Mouse (Mus musculus): Measurements from ENCODE around the gene Nmt1. TPM values are rescaled to one million over a fixed set of nuclear protein-coding genes. Genes with fewer than 3 reads are reported as not detected.
A peak's percentile ranks its signal among the peaks of the same experiment; 100 is the strongest.

Gene Nmt1
- polyA plus RNA-seq, 2 experiments, result 22.3 to 44.3 TPM

DNA sequence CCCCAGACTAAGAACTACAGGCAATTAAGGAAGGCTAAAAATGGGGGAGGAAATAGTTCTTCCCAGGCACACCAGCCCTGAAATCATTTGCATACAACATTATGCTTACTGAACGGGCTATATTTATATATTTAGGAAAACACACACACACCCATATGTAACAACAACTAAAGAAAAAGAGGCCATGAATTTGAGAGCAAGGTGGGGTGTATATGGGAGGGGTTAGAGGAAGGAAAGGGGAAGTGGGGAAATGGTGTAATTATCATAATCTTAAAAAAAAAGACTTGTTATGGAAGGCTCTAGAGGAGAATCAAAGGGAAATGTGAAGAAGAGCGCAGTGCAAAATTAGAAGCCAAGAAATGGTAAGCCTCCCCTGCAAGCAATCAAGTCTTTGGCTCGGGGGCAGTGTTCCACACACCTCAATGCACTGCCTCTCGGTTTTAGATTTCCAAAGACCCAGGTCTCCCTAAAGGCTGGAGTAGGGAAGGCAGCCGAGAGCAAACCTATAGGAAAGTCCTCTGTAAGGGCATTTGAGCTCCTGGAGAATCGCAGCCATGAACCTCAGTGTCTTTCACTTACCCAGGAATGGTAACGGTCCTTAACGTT is 317 bp upstream of the Nmt1 start:
- no peaks in the 10 kb centered on the region for H3K27me3 ChIP-seq (ENCODE audit: control insufficient read depth, insufficient read depth, low read length)
- DNase-seq (ENCODE audit: low read depth in 3 of 3, low spot score in 3 of 3) (no peak), ATAC-seq (ENCODE audit: insufficient read depth) (no peak)
- H3K36me3 ChIP-seq (replicated peaks; ENCODE audit: control insufficient read depth, insufficient read depth, low read depth), result peaks cover 13% of the 10 kb centered on the region
- H3K4me3 ChIP-seq (ENCODE audit: insufficient read depth in 1 of 2, low read depth in 2 of 2, low read length in 2 of 2), result peak overlapping the region; percentile 73 to 100
- H3K27ac ChIP-seq, result peak overlapping the region; percentile 75
- peak overlapping the region; percentile 72 for H3K4me2 ChIP-seq (ENCODE audit: low read depth)
- H3K4me1 ChIP-seq (replicated peaks; ENCODE audit: control insufficient read depth in 2 of 2, insufficient read depth in 2 of 2, low read length in 1 of 2), result peaks cover 16 to 20% of the 10 kb centered on the region in 2 experiments
- H3K9ac ChIP-seq (replicated peaks), result peak overlapping the region; percentile 75
- 8% methylated on average over 8 of the region's 8 CpGs for WGBS (ENCODE audit: insufficient replicate concordance)
- TF ChIP-seq CTCF (IDR thresholded peaks at IDR 0.05; ENCODE audit: low read depth) (no peak), EP300 (IDR thresholded peaks at IDR 0.05; ENCODE audit: low read depth) (no peak; the same call in 1 of the 2 replicates)
- H3K9me3 ChIP-seq (ENCODE audit: control insufficient read depth, low read length), result no peaks in the 10 kb centered on the region

DNA sequence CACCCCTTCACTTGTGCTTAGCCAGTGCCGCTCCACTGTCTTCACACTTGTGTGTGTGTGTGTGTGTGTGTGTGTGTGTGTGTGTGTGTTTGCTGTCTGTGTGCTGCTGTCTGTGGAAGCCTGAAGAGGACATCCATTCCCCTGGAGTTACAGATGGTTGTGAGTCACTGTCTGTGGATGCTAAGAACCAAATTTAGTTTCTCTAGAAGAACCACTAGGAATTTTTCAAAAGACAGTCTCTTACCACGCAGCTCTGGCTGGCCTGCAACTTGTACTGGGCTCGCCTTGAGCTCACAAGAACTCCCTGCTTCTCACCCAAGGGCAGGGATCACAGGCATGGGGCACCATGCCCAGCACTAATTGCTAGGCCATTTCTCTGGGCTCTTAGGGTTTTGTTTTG is 5.0 kb downstream of the Nmt1 start:
- Histone ChIP-seq H3K4me3 (ENCODE audit: insufficient read depth in 1 of 2, low read depth in 2 of 2, low read length in 2 of 2) (no peak overlapping the region), H3K4me1 (replicated peaks; ENCODE audit: control insufficient read depth in 2 of 2, insufficient read depth in 2 of 2, low read length in 1 of 2) (peaks cover 5 to 10% of the 10 kb centered on the region in 2 experiments), H3K36me3 (replicated peaks; ENCODE audit: control insufficient read depth, insufficient read depth, low read depth) (peaks cover 4% of the 10 kb centered on the region), H3K9me3 (ENCODE audit: control insufficient read depth, low read length) (no peaks in the 10 kb centered on the region), H3K9ac (replicated peaks) (no peak overlapping the region), H3K4me2 (ENCODE audit: low read depth) (no peak overlapping the region), H3K27ac (no peak overlapping the region), H3K27me3 (ENCODE audit: control insufficient read depth, insufficient read depth, low read length) (no peaks in the 10 kb centered on the region)
- ATAC-seq (ENCODE audit: insufficient read depth) (no peak), DNase-seq (ENCODE audit: low read depth in 3 of 3, low spot score in 3 of 3) (no peak)
- 85% methylated on average over 3 of the region's 3 CpGs for WGBS (ENCODE audit: insufficient replicate concordance)
- TF ChIP-seq EP300 (IDR thresholded peaks at IDR 0.05; ENCODE audit: low read depth), result no peak
- TF ChIP-seq CTCF (IDR thresholded peaks at IDR 0.05; ENCODE audit: low read depth), result no peak

DNA sequence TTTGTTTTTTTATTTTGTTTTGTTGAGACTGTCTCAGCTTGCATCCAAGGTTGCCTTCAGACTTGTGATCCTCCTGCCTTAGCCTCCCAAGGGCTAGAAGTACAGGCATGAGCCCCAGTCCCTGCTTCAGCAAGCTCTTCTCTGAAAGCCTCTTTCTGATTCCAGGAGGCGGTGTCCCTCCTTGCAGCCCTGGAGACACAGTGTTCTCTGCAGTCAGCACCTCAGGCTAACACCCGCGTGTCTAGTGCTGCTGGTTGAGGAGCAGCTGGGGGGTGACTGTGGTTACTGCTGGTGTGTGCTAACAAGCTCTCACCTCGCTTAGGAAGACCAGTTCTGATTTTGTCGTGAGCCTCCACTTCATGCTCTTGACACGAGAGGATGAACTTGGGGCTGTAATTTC is 7.0 kb downstream of the Nmt1 start:
- 78% methylated on average over 6 of the region's 6 CpGs for WGBS (ENCODE audit: insufficient replicate concordance)
- TF ChIP-seq CTCF (IDR thresholded peaks at IDR 0.05; ENCODE audit: low read depth) (no peak), EP300 (IDR thresholded peaks at IDR 0.05; ENCODE audit: low read depth) (no peak)

DNA sequence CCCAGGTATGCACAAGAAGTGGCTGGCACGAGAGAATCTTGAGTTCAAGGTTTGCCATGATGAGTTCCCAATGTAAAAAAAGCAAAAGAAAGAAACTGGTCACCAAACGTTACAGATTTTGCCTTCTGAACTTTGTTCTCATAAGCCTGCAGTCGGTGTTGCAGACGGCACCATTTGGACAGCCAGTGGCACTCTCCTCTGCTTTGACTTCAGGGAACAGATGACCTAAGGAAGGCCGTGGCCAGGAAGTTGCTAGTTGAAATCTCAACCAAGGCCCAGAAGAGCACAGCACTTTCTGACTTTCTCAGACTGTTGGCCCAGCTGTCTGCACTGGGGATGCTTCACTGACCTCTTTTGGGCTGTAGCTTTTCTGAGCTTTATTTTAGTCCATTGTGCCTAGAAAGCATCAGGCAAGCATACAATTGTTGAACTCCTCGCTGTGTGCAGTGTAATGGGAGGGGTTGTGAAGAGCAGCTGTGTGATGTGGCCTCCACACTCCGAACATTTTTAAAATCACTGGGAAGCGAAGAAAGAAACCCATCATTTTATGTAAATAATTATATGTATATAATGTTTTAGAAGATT is 9.0 kb downstream of the Nmt1 start:
- Histone ChIP-seq H3K4me1 (replicated peaks; ENCODE audit: control insufficient read depth in 2 of 2, insufficient read depth in 2 of 2, low read length in 1 of 2) (peaks cover 2 to 8% of the 10 kb centered on the region in 2 experiments; a peak in 1 of 4 replicates), H3K4me2 (ENCODE audit: low read depth) (no peak overlapping the region), H3K27ac (no peak overlapping the region), H3K27me3 (ENCODE audit: control insufficient read depth, insufficient read depth, low read length) (no peaks in the 10 kb centered on the region), H3K4me3 (ENCODE audit: insufficient read depth in 1 of 2, low read depth in 2 of 2, low read length in 2 of 2) (no peak overlapping the region), H3K9ac (replicated peaks) (no peak overlapping the region), H3K9me3 (ENCODE audit: control insufficient read depth, low read length) (no peaks in the 10 kb centered on the region), H3K36me3 (replicated peaks; ENCODE audit: control insufficient read depth, insufficient read depth, low read depth) (no peaks in the 10 kb centered on the region)
- TF ChIP-seq CTCF (IDR thresholded peaks at IDR 0.05; ENCODE audit: low read depth) (no peak), EP300 (IDR thresholded peaks at IDR 0.05; ENCODE audit: low read depth) (no peak)
- 80% methylated on average over 8 of the region's 8 CpGs for WGBS (ENCODE audit: insufficient replicate concordance)
- DNase-seq (ENCODE audit: low read depth in 3 of 3, low spot score in 3 of 3) (no peak), ATAC-seq (ENCODE audit: insufficient read depth) (no peak)

More for the DNA sequence above, 7.0 kb downstream of the Nmt1 start:
- ATAC-seq (ENCODE audit: insufficient read depth) (no peak), DNase-seq (ENCODE audit: low read depth in 3 of 3, low spot score in 3 of 3) (no peak)
- H3K4me1 ChIP-seq (replicated peaks; ENCODE audit: control insufficient read depth in 2 of 2, insufficient read depth in 2 of 2, low read length in 1 of 2), result peaks cover 2 to 8% of the 10 kb centered on the region in 2 experiments; a peak in 1 of 4 replicates
- no peak overlapping the region for H3K4me3 ChIP-seq (ENCODE audit: insufficient read depth in 1 of 2, low read depth in 2 of 2, low read length in 2 of 2)
- H3K9ac ChIP-seq (replicated peaks), result no peak overlapping the region
- H3K36me3 ChIP-seq (replicated peaks; ENCODE audit: control insufficient read depth, insufficient read depth, low read depth), result peaks cover 4% of the 10 kb centered on the region
- no peak overlapping the region for H3K4me2 ChIP-seq (ENCODE audit: low read depth)
- H3K9me3 ChIP-seq (ENCODE audit: control insufficient read depth, low read length), result no peaks in the 10 kb centered on the region
- no peak overlapping the region for H3K27ac ChIP-seq
- no peaks in the 10 kb centered on the region for H3K27me3 ChIP-seq (ENCODE audit: control insufficient read depth, insufficient read depth, low read length)

DNA sequence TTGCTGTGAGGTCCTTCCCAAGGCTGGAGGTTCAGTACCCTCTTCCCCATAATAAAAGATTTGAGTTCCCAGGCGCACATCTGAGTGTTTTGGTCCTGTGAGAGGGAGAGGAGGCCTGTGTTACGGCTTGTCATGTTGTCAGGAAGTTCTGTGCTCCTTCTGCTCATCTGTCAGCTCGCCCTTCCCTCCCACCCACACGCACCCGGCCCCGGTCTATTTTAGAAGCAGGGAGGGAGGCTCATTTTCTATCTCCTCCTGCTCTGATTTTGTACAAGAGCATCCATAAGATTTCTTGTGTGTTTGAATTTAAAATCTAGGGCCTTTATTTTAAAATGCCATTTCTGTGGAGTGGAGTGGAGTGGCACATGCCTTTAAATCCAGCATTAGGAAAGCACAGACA is 10.0 kb downstream of the Nmt1 start:
- H3K4me3 ChIP-seq (ENCODE audit: insufficient read depth in 1 of 2, low read depth in 2 of 2, low read length in 2 of 2), result no peak overlapping the region
- WGBS (ENCODE audit: insufficient replicate concordance), result 69% methylated on average over 6 of the region's 6 CpGs
- no peaks in the 10 kb centered on the region for H3K27me3 ChIP-seq (ENCODE audit: control insufficient read depth, insufficient read depth, low read length)
- H3K36me3 ChIP-seq (replicated peaks; ENCODE audit: control insufficient read depth, insufficient read depth, low read depth), result peaks cover under 1% of the 10 kb centered on the region; the same call in 1 of the 2 replicates
- ATAC-seq (ENCODE audit: insufficient read depth) (no peak), DNase-seq (ENCODE audit: low read depth in 3 of 3, low spot score in 3 of 3) (no peak)
- H3K9ac ChIP-seq (replicated peaks), result no peak overlapping the region
- H3K4me1 ChIP-seq (replicated peaks; ENCODE audit: control insufficient read depth in 2 of 2, insufficient read depth in 2 of 2, low read length in 1 of 2), result peaks cover 2 to 6% of the 10 kb centered on the region in 2 experiments; a peak in 1 of 4 replicates
- no peak overlapping the region for H3K4me2 ChIP-seq (ENCODE audit: low read depth)
- TF ChIP-seq CTCF (IDR thresholded peaks at IDR 0.05; ENCODE audit: low read depth), result no peak
- TF ChIP-seq EP300 (IDR thresholded peaks at IDR 0.05; ENCODE audit: low read depth), result no peak
- no peaks in the 10 kb centered on the region for H3K9me3 ChIP-seq (ENCODE audit: control insufficient read depth, low read length)
- H3K27ac ChIP-seq, result no peak overlapping the region

All from liver, embryonic 14.5 days (tissue).